Mouse (Mus musculus) granulocyte monocyte progenitor cell, adult 5-6 weeks (primary cell): ENCODE data around the gene Helz. TPM values are rescaled to one million over a fixed set of nuclear protein-coding genes. Genes with fewer than 3 reads are reported as not detected.

Source experiments
- ATAC-seq: replicated peaks from 2 replicates; pipeline ENCODE4 v1.8.0; 2016; ENCODE audit warnings: mild to moderate bottlenecking, moderate TSS enrichment, inconsistent platforms; ENCODE audit not compliant: poor library complexity, severe bottlenecking
- total RNA-seq, 2 experiments: library from RNA; stranded (forward) in 1 of 2; stranded (reverse) in 1 of 2; fragments of 200-712, 200-1000 nt in 1 of 2; fragments of >200 nt in 1 of 2; fragmentation: Nextera tagmentation in 1 of 2; gene quantifications; 2 replicates each; pipeline ENCODE4 v1.2.3; 2014 to 2017

The Helz gene
- total RNA-seq, 2 experiments from 2014 or later = 13.6 to 36.7 TPM

- no peak for ATAC-seq
These were observed 166.6 kb downstream of the Helz start for GRCm38 (mm10) chr11:107714368-107714767.

GRCm38 (mm10) chr11:107716332-107716938 is 168.7 kb downstream of the Helz start, which contains the start of gene Cacng1:
Gene Cacng1, minus strand, starts transcription at chr11:107716522.
- ATAC-seq = no peak

GRCm38 (mm10) chr11:107720264-107721021 is 172.7 kb downstream of the Helz start:
- peak; percentile 94 for ATAC-seq

GRCm38 (mm10) chr11:107721057-107721456 is 173.3 kb downstream of the Helz start:
- ATAC-seq = no peak

- no peak for ATAC-seq
These were observed 176.9 kb downstream of the Helz start for GRCm38 (mm10) chr11:107724603-107725002.

- ATAC-seq = no peak; the same call in 1 of the 2 replicates
These were observed 180.5 kb downstream of the Helz start for GRCm38 (mm10) chr11:107728073-107728863.

GRCm38 (mm10) chr11:107729141-107729540 is 181.4 kb downstream of the Helz start:
- no peak for ATAC-seq

- no peak for ATAC-seq
These were observed 183.2 kb downstream of the Helz start for GRCm38 (mm10) chr11:107730940-107731339.

- no peak for ATAC-seq
These were observed 183.8 kb downstream of the Helz start for GRCm38 (mm10) chr11:107731498-107731897.

GRCm38 (mm10) chr11:107734133-107734532 is 186.4 kb downstream of the Helz start:
- no peak for ATAC-seq

- ATAC-seq = no peak
These were observed 190.2 kb downstream of the Helz start for GRCm38 (mm10) chr11:107737886-107738285.

- ATAC-seq = no peak
These were observed 190.8 kb downstream of the Helz start for GRCm38 (mm10) chr11:107738418-107739099.

GRCm38 (mm10) chr11:107743100-107743499 is 195.4 kb downstream of the Helz start:
- no peak for ATAC-seq

Other genes starting within 250 kb of the Helz start
- 18.3 and 28.0 TPM in 2 replicates for gene Pitpnc1, start 77.2 kb upstream of the Helz start, total RNA-seq (2014; fragmentation: Nextera tagmentation)
- 11.7 and 13.9 TPM in 2 replicates for gene Pitpnc1, start 77.2 kb upstream of the Helz start, total RNA-seq (2017)
- gene Psmd12, start 68.4 kb upstream of the Helz start, total RNA-seq (2014; fragmentation: Nextera tagmentation) = 79.4 and 82.9 TPM in 2 replicates
- gene Psmd12, start 68.4 kb upstream of the Helz start, total RNA-seq (2017) = 149 and 152 TPM in 2 replicates
- not detected in 2 replicates for gene Cacng1, start 168.6 kb downstream of the Helz start, total RNA-seq (2014; fragmentation: Nextera tagmentation)
- gene Cacng1, start 168.6 kb downstream of the Helz start, total RNA-seq (2017) = not detected in 2 replicates
- not detected in 2 replicates for gene Cacng4, start 246.6 kb downstream of the Helz start, total RNA-seq (2014; fragmentation: Nextera tagmentation)
- gene Cacng4, start 246.6 kb downstream of the Helz start, total RNA-seq (2017) = not detected in 2 replicates